Mouse (Mus musculus): ENCODE results near the gene Afdn.
"Not testable (repeated sequence)": the region's sequence is repeated elsewhere in the genome, so short reads cannot be mapped to it uniquely, and the experiment has no call there.

The Afdn gene

DNA sequence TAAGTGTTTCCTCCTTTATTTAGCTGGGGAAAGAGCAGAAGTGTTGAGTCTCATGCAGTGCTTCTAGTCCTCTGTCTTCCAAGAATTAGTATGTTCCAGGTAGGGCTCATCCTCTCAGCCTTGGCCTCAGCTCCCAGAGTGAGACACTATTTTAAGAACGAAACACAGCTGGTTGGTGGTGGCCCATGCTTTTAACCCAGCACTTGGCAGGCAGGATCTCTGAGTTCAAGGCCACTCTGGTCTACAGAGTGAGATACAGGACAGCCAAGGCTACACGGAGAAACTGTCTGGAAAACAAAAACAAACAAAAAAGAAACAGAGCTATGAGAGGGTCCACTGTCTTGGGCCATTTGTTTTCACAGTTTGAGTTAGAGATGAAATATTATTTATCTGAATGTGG lies 17.3 kb downstream of the Afdn start:
- no peak for DNase-seq (ENCODE audit: low read depth, low spot score)

DNA sequence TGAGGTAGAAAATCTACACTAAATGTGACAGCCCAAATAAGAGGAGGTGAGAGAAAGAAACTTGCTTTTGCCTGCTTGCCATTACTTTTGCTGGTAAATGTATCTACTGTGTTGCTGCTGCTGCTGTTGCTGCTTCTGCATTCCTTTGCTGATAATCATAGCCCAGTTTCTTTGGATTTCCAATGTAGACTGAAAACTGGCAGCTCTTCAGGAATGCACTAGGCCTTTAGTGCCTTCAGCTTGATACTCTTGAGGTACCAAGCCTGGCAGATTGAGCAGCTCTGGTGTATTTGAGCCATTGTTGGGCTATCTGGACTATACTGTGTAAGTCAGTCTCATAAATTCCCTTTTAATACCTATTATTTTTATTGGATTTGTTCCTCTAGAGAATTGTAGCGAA lies 18.5 kb downstream of the Afdn start:
- no peak for DNase-seq (ENCODE audit: low read depth, low spot score)

DNA sequence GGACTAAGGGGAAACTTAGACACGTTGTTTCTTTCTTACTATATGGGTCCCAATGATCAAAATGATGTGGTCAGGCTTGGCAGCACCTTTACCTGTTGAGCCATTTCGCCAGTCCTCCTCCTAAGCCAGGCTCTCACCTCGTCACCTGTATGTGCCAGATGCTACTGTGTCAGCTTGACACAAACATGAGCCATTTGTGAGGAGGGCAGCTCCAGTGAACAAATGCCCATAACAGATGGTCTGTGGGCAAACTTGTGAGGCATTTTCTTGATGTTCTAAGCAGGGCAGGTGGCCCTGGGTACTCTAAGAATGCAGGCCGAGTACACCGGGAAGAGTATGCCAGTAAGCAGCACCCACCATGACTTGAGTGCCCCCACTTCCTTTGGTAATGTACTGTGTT lies 21.6 kb downstream of the Afdn start:
- peak; percentile 92 for DNase-seq (ENCODE audit: low read depth, low spot score)

DNA sequence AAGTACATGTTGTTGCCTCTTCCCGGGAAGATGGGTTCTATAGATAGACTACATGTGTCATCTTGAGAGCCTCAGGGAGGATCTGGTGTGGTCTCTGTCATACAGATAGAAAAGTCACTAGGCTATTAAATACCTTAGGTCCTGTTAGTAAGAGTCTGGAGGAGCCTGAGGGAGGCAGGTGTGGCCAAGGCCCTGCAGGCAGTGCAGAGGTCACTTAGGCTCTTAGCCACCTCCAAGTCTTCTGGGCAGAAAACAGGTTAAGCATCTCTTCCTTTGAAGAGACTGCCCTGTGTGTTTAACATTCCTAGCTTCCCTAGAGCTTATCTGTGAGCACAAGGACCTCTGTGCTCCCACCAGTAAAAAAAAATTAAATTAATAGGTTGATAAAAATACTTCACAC lies 23.1 kb downstream of the Afdn start:
- DNase-seq (ENCODE audit: low read depth, low spot score): no peak

DNA sequence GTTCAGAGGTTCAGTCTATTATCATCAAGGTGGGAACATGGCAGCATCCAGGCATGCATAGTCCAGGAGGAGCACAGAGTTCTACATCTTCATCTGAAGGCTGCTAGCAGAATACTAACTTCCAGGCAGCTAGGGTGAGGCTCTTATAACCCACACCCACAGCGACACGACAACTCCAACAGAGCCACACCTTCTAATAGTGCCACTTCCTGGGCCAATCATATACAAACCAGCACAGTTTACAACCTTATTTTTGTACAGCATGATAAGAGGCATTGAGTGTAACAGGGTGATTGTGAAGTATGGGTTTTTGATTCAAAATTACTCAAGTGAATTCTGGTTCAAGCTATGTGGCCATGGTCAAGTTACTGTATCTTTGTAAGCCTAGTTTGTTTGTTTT lies 29.7 kb downstream of the Afdn start:
- not testable (repeated sequence) for DNase-seq (ENCODE audit: low read depth, low spot score)

DNA sequence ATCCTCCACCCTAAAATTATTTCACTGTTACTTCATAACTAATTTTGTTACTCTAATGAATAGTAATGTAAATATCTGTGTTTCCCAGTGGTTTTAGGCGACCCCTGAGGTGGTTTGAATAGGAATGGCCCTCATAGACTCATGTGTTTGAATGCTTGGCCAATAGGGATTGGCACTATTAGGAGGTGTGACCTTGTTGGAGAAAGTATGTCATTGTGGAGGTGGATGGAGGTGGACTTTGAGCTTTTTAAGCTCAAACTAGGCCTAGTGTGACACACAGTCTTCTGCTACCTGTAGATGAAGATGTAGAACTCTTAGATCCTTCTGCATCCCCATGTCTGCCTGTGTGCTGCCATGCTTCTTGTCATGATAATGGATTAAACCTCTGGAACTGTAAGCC lies 37.4 kb downstream of the Afdn start:
- no peak for DNase-seq (ENCODE audit: low read depth, low spot score)

DNA sequence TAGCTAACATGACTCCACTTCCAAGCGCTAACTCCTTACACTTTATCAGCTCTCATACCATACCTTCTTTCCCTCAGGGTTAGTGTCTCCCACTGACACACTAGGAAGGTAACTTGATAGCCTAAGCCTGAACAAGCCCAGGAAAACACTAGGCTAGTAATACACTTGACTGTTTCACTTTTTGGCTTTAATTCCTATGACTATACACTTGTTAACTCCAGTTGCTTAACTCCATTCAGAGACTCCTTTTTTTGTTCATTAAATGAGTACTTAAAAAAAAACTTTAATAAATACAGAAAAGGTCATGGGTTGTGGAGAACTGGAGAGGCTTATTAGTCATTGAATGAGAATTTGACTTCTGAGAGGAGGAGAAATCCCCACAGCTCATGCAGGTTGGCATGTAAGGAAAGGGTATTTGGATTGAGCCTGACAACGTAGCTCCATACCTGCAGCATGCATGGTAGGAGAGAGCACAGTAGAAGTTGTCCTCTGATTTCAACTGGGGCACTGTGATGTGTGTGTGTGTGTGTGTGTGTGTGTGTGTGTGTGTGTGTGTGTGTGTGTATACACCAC lies 42.6 kb downstream of the Afdn start:
- DNase-seq (ENCODE audit: low read depth, low spot score): no peak

DNA sequence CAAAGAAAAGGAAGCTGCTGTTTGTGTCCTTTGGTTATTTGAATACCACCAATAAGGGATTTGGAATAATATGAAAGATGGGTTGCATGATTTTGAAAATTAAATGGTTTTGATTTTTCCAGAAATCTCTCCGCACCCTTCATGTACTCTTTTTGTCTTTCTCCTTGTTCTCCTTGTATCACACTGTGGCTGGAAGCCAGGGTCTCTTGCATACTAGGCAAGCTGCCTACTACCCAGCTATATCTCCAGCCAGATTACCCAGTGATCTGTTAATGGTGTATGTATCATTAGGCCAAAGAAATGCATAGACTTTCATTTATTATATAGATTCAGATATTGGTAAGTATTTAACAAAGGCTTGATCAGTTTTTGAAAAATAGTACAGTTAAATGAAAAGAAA lies 45.7 kb downstream of the Afdn start:
- DNase-seq (ENCODE audit: low read depth, low spot score): no peak

DNA sequence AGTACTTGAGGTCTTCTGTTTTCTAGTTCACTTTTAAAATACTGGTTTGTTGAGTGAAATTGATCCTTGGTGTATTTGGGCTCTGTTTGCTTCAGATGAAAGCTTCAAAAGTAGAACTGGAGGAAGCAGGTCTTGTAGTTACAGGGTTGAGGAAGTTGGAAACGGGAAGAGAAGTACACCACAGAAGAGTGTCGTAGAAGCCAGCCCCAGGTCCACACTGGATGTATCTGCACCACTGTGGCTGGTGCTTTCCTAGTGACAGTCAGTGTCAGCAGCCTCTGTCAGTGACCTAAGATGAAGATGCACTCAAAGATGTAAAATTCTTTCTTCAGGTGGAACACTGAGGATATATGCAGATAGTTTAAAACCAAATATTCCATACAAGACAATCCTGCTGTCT lies 57.5 kb downstream of the Afdn start:
- DNase-seq (ENCODE audit: low read depth, low spot score): no peak

DNA sequence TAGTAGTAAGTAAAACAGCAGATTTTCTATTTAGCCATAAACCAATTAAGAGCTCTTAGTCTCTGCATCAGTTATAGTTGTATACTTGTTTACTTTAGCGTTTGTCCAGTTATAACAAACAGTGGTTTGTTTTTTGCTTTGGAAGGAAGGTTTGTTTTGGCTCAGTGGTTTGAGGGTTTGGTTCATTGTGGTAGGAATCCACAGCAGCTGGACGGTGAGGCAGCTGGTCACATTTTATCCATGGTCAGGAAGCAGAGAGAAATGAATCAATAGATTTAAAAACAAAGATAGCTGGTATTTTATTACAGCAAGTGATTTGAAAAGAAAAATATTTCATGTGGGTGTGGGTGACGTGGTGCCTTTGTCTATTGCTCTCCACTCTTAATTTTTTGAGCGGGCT lies 59.0 kb downstream of the Afdn start:
- DNase-seq (ENCODE audit: low read depth, low spot score): no peak

DNA sequence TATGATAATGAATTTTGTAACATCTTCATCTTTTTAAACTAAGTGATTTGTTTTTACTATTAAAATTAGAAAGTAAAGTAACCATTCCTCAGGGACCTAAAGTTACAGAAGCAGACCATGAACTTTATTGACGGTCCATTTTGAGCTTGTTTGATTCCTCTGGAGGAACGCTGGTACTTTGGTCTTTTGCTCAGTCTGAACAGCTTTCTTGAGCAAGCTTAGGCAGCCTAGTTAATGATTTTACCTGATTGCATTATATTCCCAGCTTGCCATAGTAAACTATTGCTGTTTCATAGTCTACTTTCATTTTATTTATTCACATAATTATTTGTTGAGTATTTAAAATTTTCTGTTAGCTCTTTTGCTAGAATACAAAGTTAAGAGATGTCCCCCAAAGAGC lies 60.3 kb downstream of the Afdn start:
- no peak for DNase-seq (ENCODE audit: low read depth, low spot score)

DNA sequence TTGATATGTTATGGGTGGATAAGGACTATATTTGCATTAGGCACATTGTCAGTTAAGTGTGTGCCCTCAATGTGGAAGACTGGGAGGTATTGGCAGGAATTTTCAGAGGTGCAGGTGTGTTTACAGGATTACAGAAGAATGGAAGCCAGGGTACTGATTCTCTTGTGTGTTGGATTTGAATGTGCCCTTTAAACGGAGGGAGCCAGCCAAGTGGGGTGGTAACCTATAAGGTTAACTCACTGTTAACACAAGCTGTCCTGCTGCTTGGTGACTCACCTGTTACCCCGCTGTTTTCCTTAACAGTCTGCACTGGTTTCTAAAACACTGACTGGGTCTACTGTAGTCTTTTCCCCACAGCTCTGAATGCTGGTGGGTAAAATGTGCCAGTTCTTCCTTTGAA lies 65.1 kb downstream of the Afdn start:
- DNase-seq (ENCODE audit: low read depth, low spot score): peak; percentile 74

DNA sequence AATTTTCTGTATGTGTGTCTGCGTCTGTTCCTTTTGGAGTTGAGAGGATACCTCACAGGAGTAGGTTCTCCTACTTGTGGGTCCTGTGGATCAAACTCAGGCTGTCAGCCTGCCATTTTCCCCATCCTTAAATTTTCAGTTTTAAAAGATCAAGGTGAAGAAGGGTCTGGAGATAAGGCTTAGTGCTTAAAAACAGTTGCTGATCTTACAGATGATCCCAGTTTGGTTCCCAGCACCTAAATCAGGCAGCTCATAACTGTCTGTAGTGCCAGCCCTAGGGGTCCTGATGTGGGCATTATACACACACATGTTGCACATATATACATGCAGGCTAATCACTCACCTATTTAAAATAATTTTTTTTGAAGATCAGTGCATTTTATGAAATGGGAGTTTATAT lies 69.9 kb downstream of the Afdn start:
- no peak for DNase-seq (ENCODE audit: low read depth, low spot score)

DNA sequence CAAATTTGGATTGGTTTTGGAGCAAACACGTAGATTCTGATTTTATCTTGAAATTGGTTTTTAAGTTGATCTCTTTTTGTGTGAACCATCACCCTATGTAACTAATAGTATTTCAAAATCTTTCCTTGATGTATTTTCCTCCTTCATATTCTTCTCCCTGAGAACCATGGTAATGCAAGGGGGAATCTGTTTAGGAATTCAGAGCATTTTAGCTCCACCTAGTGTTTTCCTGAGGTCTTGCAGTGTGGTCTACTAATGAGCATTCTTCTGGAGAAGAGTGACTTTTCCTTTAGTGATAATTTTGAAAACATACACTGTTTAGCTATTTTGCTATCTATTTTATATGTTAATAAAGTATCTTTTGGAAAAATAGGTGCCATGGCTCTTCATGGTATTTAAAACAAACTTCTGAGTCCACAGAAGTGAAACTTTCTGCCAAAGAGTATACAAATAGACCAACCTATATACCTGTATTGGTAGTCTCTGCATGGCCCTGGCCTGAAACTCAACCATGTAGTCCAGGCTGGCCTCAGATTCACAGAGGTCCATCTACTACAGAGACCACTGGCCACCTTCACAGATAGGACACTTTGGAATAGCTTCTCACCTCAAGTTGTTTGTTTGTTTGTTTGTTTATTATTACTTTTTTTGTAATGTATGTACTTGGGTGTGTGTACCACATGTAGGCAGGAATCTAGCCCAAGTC lies 70.5 kb downstream of the Afdn start:
- peak; percentile 88 for DNase-seq (ENCODE audit: low read depth, low spot score)

DNA sequence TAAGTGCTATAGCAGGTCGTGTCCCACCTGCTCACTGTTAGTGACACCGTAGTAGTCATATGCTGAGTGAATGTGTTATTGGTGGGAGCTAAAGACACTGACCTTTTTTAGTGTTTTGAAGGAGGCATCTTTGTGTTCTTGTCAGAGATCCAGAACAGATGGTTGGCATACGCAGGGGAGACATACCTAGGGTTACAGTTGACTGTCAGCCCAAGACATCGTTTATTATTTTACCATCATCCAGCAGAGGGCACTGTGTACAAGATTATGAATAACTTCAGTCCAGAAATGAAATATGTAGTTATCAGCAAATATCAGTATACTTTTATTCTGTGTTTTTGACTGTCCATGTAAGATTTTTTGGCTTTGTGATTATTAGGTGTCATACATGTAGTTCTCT lies 75.5 kb downstream of the Afdn start:
- DNase-seq (ENCODE audit: low read depth, low spot score): peak; percentile 91

DNA sequence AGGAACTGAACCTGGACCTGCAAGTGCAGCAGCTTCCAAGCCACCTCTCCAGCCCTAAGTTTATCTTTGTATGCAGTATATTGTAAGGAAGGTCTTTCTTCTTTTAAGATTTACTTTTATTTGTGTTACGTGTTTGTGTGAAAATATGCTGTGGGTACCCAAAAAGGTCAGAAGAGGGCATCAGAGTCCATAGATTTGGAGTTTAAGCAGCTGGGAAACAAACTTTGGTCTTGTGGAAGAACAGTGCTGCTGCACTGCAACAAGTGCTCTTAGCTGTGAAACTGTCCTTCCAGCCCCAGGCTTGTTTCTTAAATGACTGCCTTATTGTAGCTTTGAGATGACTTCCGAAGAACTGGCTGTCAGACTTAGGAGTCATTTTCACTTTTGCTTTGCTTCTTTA lies 89.8 kb downstream of the Afdn start:
- DNase-seq (ENCODE audit: low read depth, low spot score): peak; percentile 46

DNA sequence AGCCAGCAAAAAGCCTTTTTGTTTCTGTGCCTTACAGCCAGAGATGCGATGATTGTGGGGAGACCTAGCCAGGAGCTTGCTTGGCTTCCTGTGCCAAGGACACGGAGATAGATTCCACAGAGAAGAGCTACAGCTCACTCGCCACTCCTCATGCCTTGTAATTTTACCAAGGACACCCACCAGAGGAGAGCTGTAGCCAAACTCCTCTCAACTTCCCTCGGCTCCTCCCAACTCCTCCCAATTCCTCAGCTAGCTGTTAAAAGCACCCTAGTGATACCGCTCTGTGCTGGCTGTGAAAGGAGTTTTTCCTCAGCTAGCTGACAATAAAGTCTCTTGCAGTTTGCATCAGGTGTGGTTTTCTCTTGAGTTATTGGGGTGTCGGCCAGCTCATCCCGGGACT lies 93.5 kb downstream of the Afdn start:
- peak; percentile 83 for DNase-seq (ENCODE audit: low read depth, low spot score)

DNA sequence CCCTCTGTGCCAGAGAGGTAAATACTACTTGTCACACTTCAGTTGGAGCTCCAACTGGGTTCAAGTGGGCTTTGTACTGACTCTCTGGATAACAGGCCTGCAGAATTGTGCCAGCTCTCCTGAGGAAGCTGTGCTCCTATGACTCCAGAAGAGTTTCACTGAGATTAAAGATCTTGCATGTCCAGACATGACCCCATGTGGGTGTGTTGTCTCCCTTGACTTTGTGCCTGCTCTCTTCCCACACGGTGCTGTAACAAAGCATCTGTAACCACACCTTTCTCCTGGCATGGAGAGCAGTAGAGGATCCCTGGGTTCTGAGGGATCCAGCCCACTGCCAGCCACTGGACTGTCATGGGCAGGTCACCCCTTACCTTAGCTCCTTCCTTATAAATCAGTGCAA lies 95.1 kb downstream of the Afdn start:
- DNase-seq (ENCODE audit: low read depth, low spot score): no peak

DNA sequence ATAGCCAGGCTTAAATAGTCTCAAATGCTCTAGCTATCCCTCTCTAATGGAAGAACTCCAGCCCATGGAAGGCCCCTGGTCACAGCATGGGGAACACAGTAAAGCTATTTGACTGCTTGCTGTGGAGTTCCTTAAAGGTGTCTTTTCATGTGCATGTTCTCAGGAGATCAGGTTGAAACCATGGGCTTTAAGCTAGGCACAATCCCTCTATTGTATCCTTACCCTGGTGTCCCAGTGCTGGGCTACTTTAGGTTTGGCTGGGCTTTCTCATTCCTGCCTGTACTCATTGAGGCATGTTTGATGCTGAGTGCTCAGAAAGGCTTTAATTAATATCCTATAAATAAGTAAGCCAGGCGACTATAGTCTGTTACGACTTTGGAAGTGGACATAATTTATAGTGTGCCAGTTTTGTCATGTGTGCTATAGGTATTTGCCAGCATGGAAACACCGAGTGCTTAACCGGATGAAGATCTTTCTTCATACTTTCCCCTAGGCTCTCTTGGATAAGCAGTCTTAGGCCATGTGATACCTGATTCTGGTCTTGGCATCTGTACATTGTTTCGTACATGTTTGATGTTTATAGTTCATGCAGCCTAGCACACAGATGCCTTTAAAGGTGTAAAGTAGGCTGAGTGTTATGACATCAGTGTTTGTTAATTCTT lies 96.2 kb downstream of the Afdn start:
- no peak for DNase-seq (ENCODE audit: low read depth, low spot score)

DNA sequence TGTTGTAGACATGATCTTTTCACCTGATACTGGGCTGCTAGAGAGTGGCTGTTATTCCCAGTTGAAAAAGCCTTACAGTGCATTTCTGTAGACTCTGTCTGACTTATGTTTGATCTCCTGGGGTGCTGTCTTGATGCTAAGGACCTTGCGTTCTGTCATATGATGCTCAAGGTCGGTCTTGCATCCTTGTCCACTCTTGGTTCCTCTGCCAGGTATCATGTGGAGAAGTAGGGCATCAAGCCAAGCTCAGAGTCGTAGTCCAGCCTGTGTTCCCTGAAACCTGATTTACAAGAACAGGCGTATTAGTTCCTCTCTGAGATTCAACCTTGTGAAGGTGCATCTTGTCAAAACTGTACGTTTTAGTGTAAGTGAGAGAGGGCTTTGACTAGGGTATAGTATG lies 105.0 kb downstream of the Afdn start:
- peak; percentile 89 for DNase-seq (ENCODE audit: low read depth, low spot score)

DNA sequence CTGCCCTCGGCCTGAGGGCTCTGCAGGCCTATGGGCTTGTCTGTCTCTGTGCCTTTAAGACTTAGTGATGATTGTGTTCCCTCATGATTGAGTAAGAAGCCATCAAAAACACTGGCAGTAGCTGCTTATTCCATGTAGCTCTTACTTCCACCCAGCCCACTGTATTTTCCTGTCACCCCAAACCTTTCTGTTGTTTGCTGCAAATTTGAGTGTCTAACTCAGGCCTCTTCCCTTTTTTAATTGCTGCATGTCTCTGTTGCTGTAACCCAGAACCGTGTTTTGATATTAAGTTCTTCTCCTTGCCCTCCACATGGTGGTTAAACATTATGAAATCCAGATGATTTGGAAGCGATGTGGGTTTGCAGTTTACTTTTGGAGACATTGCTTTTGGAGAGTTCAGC lies 106.6 kb downstream of the Afdn start:
- no peak for DNase-seq (ENCODE audit: low read depth, low spot score)

DNA sequence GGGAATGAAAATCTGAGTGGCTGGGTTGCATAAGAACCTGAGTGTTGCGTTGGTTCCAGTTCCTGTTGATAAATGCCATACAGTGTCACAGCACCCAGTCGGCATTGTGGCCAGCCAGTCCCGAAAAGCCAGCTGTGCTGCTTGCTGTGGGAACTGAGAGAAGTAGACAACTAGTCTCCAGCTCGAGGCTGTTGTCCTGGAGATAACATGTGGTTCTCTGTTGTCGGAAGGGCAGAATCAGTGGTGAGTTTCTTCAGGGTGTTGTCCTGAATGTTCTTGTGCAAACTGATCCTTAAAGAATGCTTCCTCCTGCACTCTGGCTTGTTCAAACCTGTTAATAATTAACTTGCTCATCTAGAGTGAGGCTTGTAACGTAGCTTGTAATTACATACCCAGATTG lies 107.1 kb downstream of the Afdn start:
- DNase-seq (ENCODE audit: low read depth, low spot score): peak; percentile 26

DNA sequence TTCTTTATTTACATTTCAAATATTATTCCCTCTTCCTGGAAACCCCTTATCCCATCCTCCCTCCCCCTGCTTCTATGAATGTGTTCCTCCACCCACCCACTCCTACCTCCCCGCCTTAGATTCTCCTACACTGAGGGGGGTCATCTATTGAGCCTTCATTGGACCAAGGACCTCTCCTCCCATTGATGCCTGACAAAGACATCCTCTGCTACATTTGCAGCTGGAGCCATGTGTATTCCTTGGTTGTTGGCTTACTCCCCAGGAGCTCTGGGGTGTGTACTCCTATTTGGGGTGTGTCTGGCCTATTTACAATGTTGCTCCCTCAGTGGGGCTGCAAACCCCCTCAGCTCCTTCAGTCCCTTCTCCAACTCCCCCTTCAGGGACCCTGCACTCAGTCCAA lies 109.9 kb downstream of the Afdn start:
- DNase-seq (ENCODE audit: low read depth, low spot score): no peak

All from brain, adult 2 months (tissue).